Mouse (Mus musculus): ENCODE measurements around the gene Palm2. TPM values are rescaled to one million over a fixed set of nuclear protein-coding genes. Genes with fewer than 3 reads are reported as not detected.

Palm2 gene
- total and polyA plus RNA-seq, 3 experiments: not detected

GRCm38 (mm10) chr4:57601903-57602617, 168.0 kb downstream of the Palm2 start:
- Histone ChIP-seq H3K4me3 (ENCODE audit: control insufficient read depth in 1 of 2, insufficient read depth in 1 of 2, low read depth in 2 of 2, low read length in 2 of 2) (no peak overlapping the region), H3K36me3 (ENCODE audit: control insufficient read depth in 1 of 2, insufficient read depth in 2 of 2, low read length in 2 of 2) (no peaks in the 10 kb centered on the region), H3K27ac (ENCODE audit: control insufficient read depth, low read depth, low read length) (no peak overlapping the region), H3K79me2 (ENCODE audit: control insufficient read depth, insufficient read depth, low read length, poor library complexity) (no peaks in the 10 kb centered on the region), H3K9ac (ENCODE audit: control insufficient read depth, low read depth, low read length, poor library complexity, severe bottlenecking) (no peak overlapping the region), H3K4me1 (ENCODE audit: control insufficient read depth in 1 of 2, insufficient read depth in 2 of 2, low read length in 2 of 2) (no peaks in the 10 kb centered on the region), H3K27me3 (ENCODE audit: control insufficient read depth in 1 of 2, insufficient read depth in 2 of 2, low read length in 2 of 2) (no peaks in the 10 kb centered on the region), H3K9me3 (replicated peaks; ENCODE audit: insufficient read depth, low read length) (no peaks in the 10 kb centered on the region)
- no peak for TF ChIP-seq ZC3H11A (IDR thresholded peaks at IDR 0.05; ENCODE audit: low read depth, low read length)
- no peak for DNase-seq (ENCODE audit: low read depth, low spot score)

- no peaks in the 10 kb centered on the region for H3K79me2 ChIP-seq (ENCODE audit: control insufficient read depth, insufficient read depth, low read length, poor library complexity)
- no peaks in the 10 kb centered on the region for H3K4me1 ChIP-seq (ENCODE audit: control insufficient read depth in 1 of 2, insufficient read depth in 2 of 2, low read length in 2 of 2)
- no peak for DNase-seq (ENCODE audit: low read depth, low spot score)
- TF ChIP-seq POLR2A (IDR thresholded peaks at IDR 0.05; ENCODE audit: control insufficient read depth in 1 of 2, insufficient read depth in 1 of 2, low read depth in 1 of 2, low read length in 2 of 2, poor library complexity in 1 of 2): no peak
- TF ChIP-seq CHD1 (IDR thresholded peaks at IDR 0.05; ENCODE audit: low read depth, low read length): no peak
- TF ChIP-seq NRF1 (IDR thresholded peaks at IDR 0.05; ENCODE audit: insufficient read depth, low read depth, low read length, poor library complexity, severe bottlenecking): no peak
- no peak for TF ChIP-seq UBTF (IDR thresholded peaks at IDR 0.05; ENCODE audit: borderline replicate concordance, insufficient read depth, low read depth, low read length)
- TF ChIP-seq HCFC1 (IDR thresholded peaks at IDR 0.05; ENCODE audit: low read depth, low read length): no peak
- no peak for TF ChIP-seq ZNF384 (IDR thresholded peaks at IDR 0.05; ENCODE audit: low read depth, low read length)
- TF ChIP-seq ETS1 (IDR thresholded peaks at IDR 0.05; ENCODE audit: low read depth, low read length): no peak
- no peak for TF ChIP-seq MYC (IDR thresholded peaks at IDR 0.05; ENCODE audit: low read depth, low read length)
- H3K27ac ChIP-seq (ENCODE audit: control insufficient read depth, low read depth, low read length): no peak overlapping the region
- H3K9ac ChIP-seq (ENCODE audit: control insufficient read depth, low read depth, low read length, poor library complexity, severe bottlenecking): no peak overlapping the region
- H3K36me3 ChIP-seq (ENCODE audit: control insufficient read depth in 1 of 2, insufficient read depth in 2 of 2, low read length in 2 of 2): no peaks in the 10 kb centered on the region
- no peaks in the 10 kb centered on the region for H3K9me3 ChIP-seq (replicated peaks; ENCODE audit: insufficient read depth, low read length)
- H3K4me3 ChIP-seq (ENCODE audit: control insufficient read depth in 1 of 2, insufficient read depth in 1 of 2, low read depth in 2 of 2, low read length in 2 of 2): no peak overlapping the region
- no peaks in the 10 kb centered on the region for H3K27me3 ChIP-seq (ENCODE audit: control insufficient read depth in 1 of 2, insufficient read depth in 2 of 2, low read length in 2 of 2)
These were observed 172.2 kb downstream of the Palm2 start for GRCm38 (mm10) chr4:57606258-57606657.

DNA sequence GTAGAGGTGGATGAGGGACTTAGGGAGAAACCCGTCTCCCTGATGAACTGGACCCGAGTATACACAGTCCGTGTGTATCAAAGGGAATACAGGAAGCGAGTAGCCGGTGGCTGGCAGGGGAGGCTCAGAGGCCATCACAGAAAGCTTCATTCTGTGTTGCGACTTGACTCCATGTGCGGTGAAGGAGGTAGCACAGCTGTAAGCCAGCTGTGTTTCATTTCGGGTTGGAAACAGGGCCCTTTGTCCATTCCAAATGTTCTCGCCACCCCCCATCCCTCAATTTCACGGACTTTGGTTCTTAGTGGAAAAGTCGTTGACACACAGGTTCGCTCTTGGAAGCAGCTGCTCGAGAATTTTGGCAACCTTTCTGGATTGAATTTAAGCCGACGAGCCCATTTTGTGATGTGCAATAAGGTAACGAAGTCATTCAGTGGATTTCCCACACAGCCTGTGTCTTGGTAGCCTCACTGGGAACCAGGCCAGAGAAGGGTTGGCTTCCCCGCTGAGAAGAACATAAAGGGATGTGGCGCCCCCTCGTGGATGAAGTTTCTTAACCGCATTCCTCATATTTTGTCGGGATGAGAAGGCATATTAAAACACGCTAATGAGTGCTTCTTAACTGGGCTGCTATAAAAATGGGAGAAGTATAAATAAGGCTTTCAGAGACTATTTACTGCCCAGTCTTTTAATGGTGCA, 173.3 kb downstream of the Palm2 start:
- Histone ChIP-seq H3K36me3 (ENCODE audit: control insufficient read depth in 1 of 2, insufficient read depth in 2 of 2, low read length in 2 of 2) (no peaks in the 10 kb centered on the region), H3K27ac (ENCODE audit: control insufficient read depth, low read depth, low read length) (no peak overlapping the region), H3K27me3 (ENCODE audit: control insufficient read depth in 1 of 2, insufficient read depth in 2 of 2, low read length in 2 of 2) (no peaks in the 10 kb centered on the region), H3K4me3 (ENCODE audit: control insufficient read depth in 1 of 2, insufficient read depth in 1 of 2, low read depth in 2 of 2, low read length in 2 of 2) (no peak overlapping the region), H3K79me2 (ENCODE audit: control insufficient read depth, insufficient read depth, low read length, poor library complexity) (no peaks in the 10 kb centered on the region), H3K9ac (ENCODE audit: control insufficient read depth, low read depth, low read length, poor library complexity, severe bottlenecking) (no peak overlapping the region), H3K9me3 (replicated peaks; ENCODE audit: insufficient read depth, low read length) (no peaks in the 10 kb centered on the region), H3K4me1 (ENCODE audit: control insufficient read depth in 1 of 2, insufficient read depth in 2 of 2, low read length in 2 of 2) (no peaks in the 10 kb centered on the region)
- TF ChIP-seq HCFC1 (IDR thresholded peaks at IDR 0.05; ENCODE audit: low read depth, low read length): no peak
- TF ChIP-seq BHLHE40 (IDR thresholded peaks at IDR 0.05; ENCODE audit: borderline replicate concordance, low read depth, low read length): no peak
- peak; percentile 8 to 38 (median 24); a peak in 3 of 6 replicates for TF ChIP-seq CTCF (IDR thresholded peaks at IDR 0.05 in 2 of 3, conservative IDR thresholded peaks at IDR 0.05 in 1 of 3; ENCODE audit: control insufficient read depth in 1 of 3, insufficient read depth in 1 of 3, low read depth in 2 of 3, low read length in 3 of 3, poor library complexity in 1 of 3, severe bottlenecking in 1 of 3)
- DNase-seq (ENCODE audit: low read depth, low spot score): peak; percentile 13

Measured in MEL (cell line).